Mouse (Mus musculus) lung, adult 2 months (tissue): Measurements from ENCODE around the gene Kif3c.

Source experiments
- CTCF ChIP-seq: fragments of 200-500 bp; IDR thresholded peaks from 2 replicates; pipeline ENCODE4 v1.5.1; 2011; ENCODE audit warnings: mild to moderate bottlenecking, low read length, control low read depth; ENCODE audit not compliant: insufficient read depth
- POLR2A ChIP-seq: fragments of 200-500 bp; IDR thresholded peaks from 2 replicates; pipeline ENCODE4 v1.6.1; 2011; ENCODE audit warnings: low read depth, mild to moderate bottlenecking, control low read depth, low read length, borderline replicate concordance; ENCODE audit errors: extremely low read depth

- TF ChIP-seq CTCF, result no peak
- TF ChIP-seq POLR2A, result no peak
These were observed 55.6 kb downstream of the Kif3c start for GRCm38 (mm10) chr12:3420519-3420918.
